Mouse (Mus musculus) embryo, embryonic 11 days (tissue): ENCODE data around the gene Hacd4.
"Not testable (repeated sequence)": the region's sequence is repeated elsewhere in the genome, so short reads cannot be mapped to it uniquely, and the experiment has no call there.

Experiments used
- DNase-seq: peaks from one replicate; pipeline ENCODE4 v3.0.0-alpha.2; 2015

Gene Hacd4

GRCm38 (mm10) chr4:88432412-88433024, 6.2 kb downstream of the Hacd4 start:
- DNase-seq, result no peak

- no peak for DNase-seq
Observed at GRCm38 (mm10) chr4:88427630-88428239, 11.0 kb downstream of the Hacd4 start.

- no peak for DNase-seq
Observed at GRCm38 (mm10) chr4:88424563-88424962, 14.2 kb downstream of the Hacd4 start.

- DNase-seq, result no peak
Observed at GRCm38 (mm10) chr4:88419378-88419777, 19.4 kb downstream of the Hacd4 start.

- no peak for DNase-seq
Observed at GRCm38 (mm10) chr4:88415017-88415416, 23.7 kb downstream of the Hacd4 start.

GRCm38 (mm10) chr4:88412331-88412730, 26.4 kb downstream of the Hacd4 start:
- DNase-seq, result no peak

GRCm38 (mm10) chr4:88409279-88409678, 29.4 kb downstream of the Hacd4 start:
- DNase-seq, result no peak

GRCm38 (mm10) chr4:88406887-88407696, 31.6 kb downstream of the Hacd4 start:
- peak; percentile 12 for DNase-seq

GRCm38 (mm10) chr4:88402884-88403283, 35.8 kb downstream of the Hacd4 start:
- DNase-seq, result no peak

- DNase-seq, result no peak
Observed at GRCm38 (mm10) chr4:88400992-88401313, 37.8 kb downstream of the Hacd4 start.

- DNase-seq, result no peak
Observed at GRCm38 (mm10) chr4:88400302-88400991, 38.3 kb downstream of the Hacd4 start.

GRCm38 (mm10) chr4:88396995-88397521, 41.7 kb downstream of the Hacd4 start:
- no peak for DNase-seq

GRCm38 (mm10) chr4:88395717-88396116, 43.0 kb downstream of the Hacd4 start:
- DNase-seq, result no peak

- not testable (repeated sequence) for DNase-seq
Observed at GRCm38 (mm10) chr4:88390596-88390995, 48.1 kb downstream of the Hacd4 start.

- DNase-seq, result no peak
Observed at GRCm38 (mm10) chr4:88390036-88390435, 48.7 kb downstream of the Hacd4 start.

GRCm38 (mm10) chr4:88372293-88373224, 66.2 kb downstream of the Hacd4 start:
- DNase-seq, result peak; percentile 24

- no peak for DNase-seq
Observed at GRCm38 (mm10) chr4:88370819-88371218, 67.9 kb downstream of the Hacd4 start.

GRCm38 (mm10) chr4:88369951-88370350, 68.8 kb downstream of the Hacd4 start:
- DNase-seq, result no peak

- no peak for DNase-seq
Observed at GRCm38 (mm10) chr4:88357431-88357830, 81.3 kb downstream of the Hacd4 start.

GRCm38 (mm10) chr4:88356652-88357051, 82.1 kb downstream of the Hacd4 start:
- DNase-seq, result peak; percentile 65

- DNase-seq, result peak; percentile 91
Observed at GRCm38 (mm10) chr4:88350910-88351309, 87.8 kb downstream of the Hacd4 start.
